Comparison of ENCODE assay signal across 11 mouse cellular contexts in the genomic region with DNA sequence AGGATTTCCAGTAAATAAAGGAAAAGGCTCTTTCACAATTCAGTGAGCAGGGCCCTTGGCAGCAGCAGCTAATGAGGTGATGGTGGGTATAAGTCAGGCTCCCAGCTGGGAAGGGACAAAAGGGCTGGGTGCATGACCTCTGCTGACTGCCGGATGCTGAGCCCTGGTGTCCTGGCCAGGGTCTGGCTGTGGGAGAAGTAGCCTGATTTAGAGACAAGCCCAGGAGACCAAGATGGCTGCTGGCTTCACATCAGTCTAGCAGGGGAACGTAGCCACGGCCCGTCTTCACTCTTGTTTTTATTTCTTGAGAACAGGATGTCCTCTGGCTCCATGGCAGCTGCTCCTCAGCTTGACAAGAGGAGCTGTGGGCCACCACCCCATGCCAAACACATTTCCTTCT. TPM values are rescaled to one million over a fixed set of nuclear protein-coding genes. Genes with fewer than 3 reads are reported as not detected.
A peak's percentile ranks its signal among the peaks of the same experiment; 100 is the strongest.
DNase-seq lines count a peak whose midpoint lies in the region; ATAC-seq lines count a peak whose summit lies in the region.
"Had no signal": no experiment of that assay in that cellular context is flagged by ENCODE, and none has a peak within 500 bp of the region (broad histone marks: within the 10 kb centered on the region; RNA-seq: fewer than 3 reads in every experiment).

No protein-coding gene starts in this region.

- peak; percentile 99 for DNase-seq in heart, adult 11 months
- DNase-seq in heart, postnatal 10 days = no peak
- DNase-seq in gastrocnemius, postnatal 36 days = peak; percentile 38 to 56
- peak; percentile 59 for DNase-seq in kidney, postnatal 10 days
- peak; percentile 74 for DNase-seq in skeletal muscle tissue, adult 2 months (ENCODE audit: low read depth, low spot score)
- DNase-seq in thymus, postnatal 14 days = no peak
- no peak for DNase-seq in midbrain, embryonic 14.5 days
- no peak for DNase-seq in cerebellum, adult 9-11 months
- DNase-seq: cerebellum, adult 11 months had no signal

- no peak overlapping the region for H3K4me3 ChIP-seq in midbrain, embryonic 14.5 days (replicated peaks; ENCODE audit: low read depth, low read length)
- H3K4me3 ChIP-seq: hindbrain, embryonic 15.5 days had no signal

- intact Hi-C loops in heart, postnatal 10 days (cut with DNase I) = no loop called here
- intact Hi-C loops in gastrocnemius, postnatal 36 days (cut with DNase I) = loop anchor here (2.0 to 10.0 kb wide), 4 partner anchors 126 to 508 kb away; a partner anchor contains a TSS

- no peak overlapping the region for H3K27ac ChIP-seq in midbrain, embryonic 14.5 days (replicated peaks; ENCODE audit: low read depth, low read length)
- H3K27ac ChIP-seq: hindbrain, embryonic 15.5 days had no signal

- H3K27me3 ChIP-seq in midbrain, embryonic 14.5 days (ENCODE audit: control insufficient read depth, insufficient read depth, low read length) = peaks cover 43% of the 10 kb centered on the region

- H3K36me3 ChIP-seq in midbrain, embryonic 14.5 days (ENCODE audit: control insufficient read depth, insufficient read depth, low read length) = no peaks in the 10 kb centered on the region
- H3K36me3 ChIP-seq: hindbrain, embryonic 15.5 days had no signal

- H3K4me1 ChIP-seq in midbrain, embryonic 14.5 days (ENCODE audit: control insufficient read depth, insufficient read depth, low read length) = peaks cover 13% of the 10 kb centered on the region; the same call in 1 of the 2 replicates

- WGBS in midbrain, embryonic 14.5 days = 71% methylated on average over 4 of the region's 4 CpGs

- no peak overlapping the region for H3K4me2 ChIP-seq in midbrain, embryonic 14.5 days (ENCODE audit: low read length)
- H3K4me2 ChIP-seq: hindbrain, embryonic 15.5 days had no signal

- no peak for ATAC-seq in midbrain, embryonic 14.5 days (ENCODE audit: low FRiP score, low TSS enrichment)

- no peak overlapping the region for H3K9ac ChIP-seq in midbrain, embryonic 14.5 days (replicated peaks; ENCODE audit: low read length)
- H3K9ac ChIP-seq: hindbrain, embryonic 15.5 days had no signal

- H3K9me3 ChIP-seq in midbrain, embryonic 14.5 days (ENCODE audit: control insufficient read depth, low read length) = no peaks in the 10 kb centered on the region
- H3K9me3 ChIP-seq: hindbrain, embryonic 15.5 days had no signal

RNA-seq across cellular contexts. Expression of a gene that starts 3.6 kb away (rescaled TPM):
- not detected for total RNA-seq in heart, postnatal 10 days (2021)
- not detected for total RNA-seq in gastrocnemius, postnatal 36 days (2021)
- not detected in 2 replicates for polyA plus RNA-seq in midbrain, embryonic 14.5 days (2014; fragmentation: Nextera tagmentation; extraction: Ambion mirVana)
- polyA plus RNA-seq: embryonic facial prominence, embryonic 14.5 days; hindbrain, embryonic 15.5 days had no signal

RNA-seq across cellular contexts. Expression of a gene that starts 14.2 kb away (rescaled TPM):
- 10 to 100 TPM; 17.3 to 18.4 TPM for total RNA-seq in heart, postnatal 10 days (2021)
- total RNA-seq in gastrocnemius, postnatal 36 days (2021) = 1 to 10 TPM; 3.0 to 3.7 TPM
- 0.69 and 0.83 TPM in 2 replicates for polyA plus RNA-seq in midbrain, embryonic 14.5 days (2014; fragmentation: Nextera tagmentation; extraction: Ambion mirVana)

RNA-seq across cellular contexts. Expression of a gene that starts 39.7 kb away (rescaled TPM):
- under 1 TPM in 1 of 2 experiments, not detected in 1; 0.32 TPM for total RNA-seq in heart, postnatal 10 days (2021)
- 1 to 10 TPM; 1.4 to 1.7 TPM for total RNA-seq in gastrocnemius, postnatal 36 days (2021)
- polyA plus RNA-seq in midbrain, embryonic 14.5 days (2014; fragmentation: Nextera tagmentation; extraction: Ambion mirVana) = 0.21 and 0.22 TPM in 2 replicates

Comparison
In these comparisons a context has a peak if more than half of its experiments do, and no peak if none do; other contexts are left out.
1. DNase-seq: peak in heart, adult 11 months (single experiment), gastrocnemius, postnatal 36 days (2 of 2), kidney, postnatal 10 days (single experiment) and skeletal muscle tissue, adult 2 months (single experiment); none in heart, postnatal 10 days (0 of 2), thymus, postnatal 14 days (single experiment), midbrain, embryonic 14.5 days (single experiment) and cerebellum, adult 9-11 months (single experiment).